Mouse (Mus musculus) liver, embryonic 14.5 days (tissue): ENCODE results near the gene Zfp85.

Source experiments
- CTCF ChIP-seq: IDR thresholded peaks from 2 replicates; pipeline ENCODE4 v1.5.1; 2016; ENCODE audit warnings: antibody characterized with exemption, low read depth, control low read depth
- EP300 ChIP-seq: IDR thresholded peaks from 2 replicates; pipeline ENCODE4 v1.6.1; 2016; ENCODE audit warnings: antibody characterized with exemption, low read depth

- TF ChIP-seq CTCF, result no peak; the same call in 1 of the 2 replicates
- no peak for TF ChIP-seq EP300
These were observed 24.5 kb upstream of the Zfp85 start, which contains the start of gene Zfp493 for GRCm38 (mm10) chr13:67779265-67780221.
